Mouse (Mus musculus): ENCODE measurements around the gene Slc25a33. TPM values are rescaled to one million over a fixed set of nuclear protein-coding genes. Genes with fewer than 3 reads are reported as not detected.
A peak's percentile ranks its signal among the peaks of the same experiment; 100 is the strongest.

The Slc25a33 gene
- total RNA-seq, 2 experiments from 2014 or later: 18.6 to 19.4 TPM

DNA sequence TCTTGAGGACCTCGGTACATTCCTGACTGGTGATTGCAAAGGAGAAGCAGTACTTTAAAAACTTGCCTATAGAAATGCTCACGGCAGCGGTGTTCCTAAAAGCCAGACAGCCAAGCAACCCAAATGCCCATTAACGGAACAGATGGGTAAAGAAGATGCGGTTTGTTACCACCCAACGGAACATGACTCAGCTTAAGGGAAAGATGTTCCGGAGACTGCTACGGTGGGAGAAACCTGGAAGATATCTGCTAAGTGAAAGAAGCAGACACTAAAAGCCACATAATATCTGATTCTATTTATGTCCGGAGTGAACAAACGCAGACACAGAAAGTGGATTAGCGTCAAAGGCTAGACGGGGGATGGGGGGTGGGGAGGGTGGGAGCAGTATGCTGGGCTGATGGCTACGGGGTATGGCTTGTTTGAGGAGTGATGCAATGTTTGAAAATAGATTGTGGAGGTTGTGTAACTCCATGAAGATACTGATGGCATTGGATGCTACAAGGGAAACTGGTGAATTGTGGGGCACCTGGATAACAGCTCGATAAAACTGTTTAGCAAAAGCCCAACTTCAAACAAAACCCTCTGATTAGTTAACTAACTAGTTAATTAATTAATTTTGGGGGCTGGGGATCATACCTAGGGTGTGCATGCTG is 22.6 kb upstream of the Slc25a33 start:
- no peak for DNase-seq
- intact Hi-C loops (cut with DNase I): no loop called here

DNA sequence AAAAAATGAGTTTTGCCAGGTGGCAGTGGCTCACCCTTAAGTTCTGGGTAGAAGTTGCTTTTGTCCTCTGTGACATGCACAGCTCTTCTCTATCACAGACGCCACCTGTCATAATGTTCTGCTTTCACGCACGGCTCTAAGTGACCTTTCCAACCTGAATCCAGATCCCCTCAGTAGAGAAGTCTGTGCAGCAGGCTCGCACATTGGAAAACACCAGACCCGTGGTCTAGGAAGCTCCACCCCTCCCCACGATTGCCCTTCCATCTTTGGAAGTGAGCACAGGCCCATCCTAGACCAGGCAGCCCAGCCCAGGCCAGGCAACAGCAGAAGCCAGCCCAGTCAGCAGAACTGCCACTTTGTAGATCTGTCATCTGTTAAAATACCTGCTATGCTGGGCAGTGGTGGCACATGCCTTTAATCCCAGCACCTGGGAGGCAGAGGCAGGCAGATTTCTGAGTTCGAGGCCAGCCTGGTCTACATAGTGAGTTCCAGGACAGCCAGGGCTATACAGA is 20.9 kb upstream of the Slc25a33 start:
- DNase-seq: no peak
- intact Hi-C loops (cut with DNase I): no loop called here

DNA sequence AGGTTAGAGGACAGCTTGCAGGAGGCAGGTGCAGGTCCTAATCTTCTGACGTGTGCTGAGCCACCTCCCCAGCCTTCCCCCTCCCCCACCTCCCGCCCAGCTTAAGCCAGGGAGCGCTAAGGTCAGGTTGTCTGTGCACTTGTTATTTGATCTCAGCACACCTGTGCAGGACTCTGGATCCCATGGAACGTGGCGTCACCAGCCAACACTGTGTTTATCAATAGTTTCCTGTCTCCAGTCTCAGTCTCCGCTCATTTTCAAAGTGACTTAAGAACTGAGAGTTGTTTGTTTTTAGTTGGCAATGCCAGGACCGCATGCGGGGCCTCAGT is 19.9 kb upstream of the Slc25a33 start:
- intact Hi-C loops (cut with DNase I): no loop called here
- DNase-seq: no peak

- intact Hi-C loops (cut with DNase I): no loop called here
- DNase-seq: peak; percentile 27
These were observed 19.3 kb upstream of the Slc25a33 start for GRCm38 (mm10) chr4:149793156-149794009.

DNA sequence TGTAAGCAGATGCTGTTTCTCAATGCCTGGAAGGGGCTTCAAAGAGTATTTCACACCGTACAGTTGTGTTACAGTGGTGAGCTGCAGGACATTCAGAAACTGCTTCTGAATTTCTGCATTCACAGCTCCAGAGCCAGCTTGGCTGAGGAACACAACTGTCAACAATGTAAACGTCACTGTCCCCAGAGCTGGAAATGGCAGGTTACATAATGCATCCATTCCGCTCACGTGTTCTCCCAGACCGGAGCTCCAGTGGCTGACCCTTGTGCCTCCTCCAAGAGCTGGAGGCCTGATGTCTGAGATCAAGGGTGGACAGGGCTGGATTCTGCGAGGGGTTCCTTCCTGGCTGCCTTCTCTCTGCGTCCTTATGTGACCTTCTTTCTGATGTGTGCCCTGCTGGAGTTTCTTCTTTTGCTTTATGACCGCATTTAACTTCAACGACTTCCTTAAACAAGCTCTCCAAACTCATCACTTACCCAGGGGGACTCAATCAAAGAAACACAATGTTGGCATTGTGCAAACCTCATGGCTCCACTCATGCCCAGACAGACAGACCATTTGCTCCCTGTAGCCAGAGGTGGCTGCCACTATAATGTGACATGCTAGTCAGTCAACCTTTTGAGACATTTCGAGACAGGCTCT is 18.2 kb upstream of the Slc25a33 start:
- intact Hi-C loops (cut with DNase I): no loop called here
- no peak for DNase-seq

- DNase-seq: no peak
- intact Hi-C loops (cut with DNase I): no loop called here
These were observed 17.4 kb upstream of the Slc25a33 start for GRCm38 (mm10) chr4:149791470-149791869.

DNA sequence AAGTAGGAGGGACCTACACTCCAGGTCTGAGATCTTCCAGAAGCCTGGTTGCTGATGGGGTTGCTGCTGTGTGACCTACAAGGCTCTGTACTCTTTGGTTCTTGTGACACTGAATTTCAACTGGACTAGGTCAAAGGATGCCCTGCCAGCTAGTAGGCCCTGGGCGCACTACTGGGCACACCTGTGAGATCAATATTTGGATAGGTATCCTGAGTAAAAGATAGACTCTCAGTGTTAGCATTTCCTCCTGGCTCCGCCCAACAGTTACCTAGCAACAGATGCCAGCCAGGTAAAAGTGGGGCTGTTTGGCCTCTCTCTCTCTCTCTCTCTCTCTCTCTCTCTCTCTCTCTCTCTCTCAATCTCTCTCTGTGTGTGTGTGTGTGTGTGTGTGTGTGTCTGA is 16.9 kb upstream of the Slc25a33 start:
- intact Hi-C loops (cut with DNase I): no loop called here
- no peak for DNase-seq

DNA sequence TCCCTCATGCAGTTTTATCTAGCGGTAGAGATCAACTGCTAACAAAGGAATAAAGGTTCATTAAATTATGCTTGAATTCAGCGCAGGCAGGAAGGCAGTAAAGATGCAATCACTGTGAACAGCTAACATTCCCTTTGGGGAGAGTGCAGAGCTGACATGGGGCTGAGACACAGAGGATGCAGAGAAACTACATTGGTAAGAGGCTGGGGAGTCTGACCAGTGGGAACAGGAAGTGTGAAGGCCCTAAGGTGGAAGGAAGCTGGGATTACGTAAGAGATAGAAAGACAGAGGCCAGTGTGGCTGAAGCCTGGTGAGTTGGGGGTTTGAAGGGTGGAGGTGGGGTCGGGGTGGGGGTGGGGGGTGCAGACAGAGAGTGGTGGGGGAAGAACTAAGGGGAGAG is 16.5 kb upstream of the Slc25a33 start:
- DNase-seq: no peak
- intact Hi-C loops (cut with DNase I): no loop called here

DNA sequence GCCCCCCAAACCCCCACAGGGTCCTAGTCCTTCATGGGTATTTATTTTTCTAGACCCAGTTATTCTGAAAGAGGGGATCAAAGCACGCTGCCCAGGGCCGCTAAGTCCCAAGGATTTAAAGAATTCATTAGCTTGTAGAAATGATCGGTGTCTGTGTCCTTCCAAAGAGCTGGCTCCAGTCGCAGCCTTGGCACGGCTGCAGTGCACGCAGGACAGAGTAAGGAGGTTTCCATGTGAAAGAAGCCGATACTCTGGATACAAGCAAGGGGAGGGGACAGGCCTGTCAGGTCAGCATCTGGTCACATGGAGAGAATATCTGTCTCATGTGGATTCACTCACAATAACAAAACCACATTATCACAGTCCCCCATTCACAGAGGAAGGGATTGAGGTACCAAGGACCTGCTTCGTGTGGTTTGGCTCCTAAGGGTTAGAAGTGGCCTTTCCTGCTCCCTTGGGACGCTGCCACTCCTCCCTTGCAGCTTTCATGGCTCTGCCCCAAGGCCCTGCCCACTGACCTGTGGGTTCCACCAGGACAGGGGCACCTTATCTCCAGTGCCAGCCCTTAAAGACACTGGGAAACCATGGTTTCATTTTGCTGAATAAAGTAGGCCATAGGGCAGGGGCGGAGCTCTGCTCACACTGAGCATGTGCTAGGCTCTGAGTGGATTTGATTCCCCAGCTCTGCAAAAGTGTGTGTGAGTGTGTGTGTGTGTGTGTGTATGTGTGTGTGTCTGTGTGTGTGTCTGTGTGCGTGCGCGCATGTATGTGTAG is 15.5 kb upstream of the Slc25a33 start:
- intact Hi-C loops (cut with DNase I): no loop called here
- no peak for DNase-seq

GRCm38 (mm10) chr4:149784901-149785300 is 10.8 kb upstream of the Slc25a33 start:
- DNase-seq: no peak
- intact Hi-C loops (cut with DNase I): no loop called here

DNA sequence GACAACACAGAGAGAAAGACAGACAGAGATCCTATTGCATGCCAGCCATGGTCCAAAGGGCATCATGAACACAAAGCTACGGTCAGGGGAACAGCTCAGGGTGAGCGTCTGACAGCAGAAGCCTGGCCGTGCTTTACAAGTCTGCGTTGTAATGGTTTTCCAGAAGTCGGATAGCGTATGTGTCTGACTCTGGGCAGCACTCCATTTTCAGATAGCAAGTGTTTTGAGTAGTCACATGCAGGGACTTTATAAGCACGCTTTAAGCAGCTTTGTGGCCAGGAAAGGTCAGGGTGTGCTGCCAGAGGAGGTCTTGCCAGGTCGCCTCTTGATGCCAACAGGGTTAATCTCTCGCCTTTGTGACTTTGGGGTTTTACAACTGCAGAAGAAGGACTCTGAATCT is 10.3 kb upstream of the Slc25a33 start:
- no peak for DNase-seq
- intact Hi-C loops (cut with DNase I): no loop called here

DNA sequence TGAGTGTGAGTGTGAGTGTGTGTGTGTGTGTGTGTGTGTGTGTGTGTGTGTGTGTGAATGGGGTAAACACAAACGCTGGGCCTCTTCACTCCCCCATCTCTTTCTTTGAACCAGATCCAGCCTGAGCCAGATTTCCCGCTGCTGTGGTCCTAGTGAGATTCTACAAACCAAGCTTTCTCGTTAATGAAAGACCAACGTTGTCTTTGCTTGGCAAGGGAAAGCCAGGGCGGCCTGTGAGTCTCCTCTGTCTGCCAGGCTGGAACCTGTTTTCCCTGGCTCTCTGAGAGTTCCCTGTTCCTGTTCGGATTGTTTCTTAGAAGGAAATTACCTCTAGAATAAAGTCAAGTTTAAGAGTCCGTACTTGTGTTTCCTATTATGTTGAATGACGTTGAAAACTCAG is 8.9 kb upstream of the Slc25a33 start:
- intact Hi-C loops (cut with DNase I): no loop called here
- DNase-seq: no peak

DNA sequence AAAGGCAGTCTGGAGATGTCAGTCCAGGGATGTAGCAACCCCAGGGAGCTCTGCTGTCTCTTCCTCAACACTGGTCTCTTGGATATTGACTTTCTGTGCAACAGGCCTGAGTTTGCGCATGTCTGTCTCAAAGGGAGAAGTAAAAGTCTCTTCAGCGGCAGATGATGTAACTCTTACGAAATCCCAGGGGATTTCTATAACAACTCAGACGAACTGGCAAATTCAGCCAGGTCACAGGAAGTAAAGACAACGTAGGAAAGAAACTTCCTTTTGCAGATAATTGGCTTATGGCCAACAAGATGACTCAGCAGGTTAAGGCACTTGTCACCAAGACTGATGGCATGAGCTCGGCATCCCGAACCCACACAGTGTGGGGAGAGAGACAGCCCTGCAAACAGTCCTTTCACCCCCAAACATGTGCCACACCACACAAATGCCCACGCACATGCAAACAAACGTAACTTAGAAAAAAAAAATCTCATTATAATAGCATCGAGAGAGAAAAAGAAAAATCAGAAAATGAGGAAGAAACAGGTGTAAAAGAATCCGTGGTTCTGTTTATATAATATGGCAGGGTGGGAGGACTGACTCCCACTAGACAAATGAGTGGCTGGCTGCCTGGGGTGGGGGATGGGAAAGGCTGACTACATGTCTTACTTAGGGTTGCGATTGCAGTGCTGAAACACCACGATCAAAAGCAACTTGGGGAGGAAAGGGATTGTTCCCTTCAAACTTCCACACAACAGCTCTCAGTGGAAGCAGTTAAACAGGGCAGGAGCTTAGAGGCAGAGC is 6.7 kb upstream of the Slc25a33 start:
- intact Hi-C loops (cut with DNase I): no loop called here
- DNase-seq: no peak

DNA sequence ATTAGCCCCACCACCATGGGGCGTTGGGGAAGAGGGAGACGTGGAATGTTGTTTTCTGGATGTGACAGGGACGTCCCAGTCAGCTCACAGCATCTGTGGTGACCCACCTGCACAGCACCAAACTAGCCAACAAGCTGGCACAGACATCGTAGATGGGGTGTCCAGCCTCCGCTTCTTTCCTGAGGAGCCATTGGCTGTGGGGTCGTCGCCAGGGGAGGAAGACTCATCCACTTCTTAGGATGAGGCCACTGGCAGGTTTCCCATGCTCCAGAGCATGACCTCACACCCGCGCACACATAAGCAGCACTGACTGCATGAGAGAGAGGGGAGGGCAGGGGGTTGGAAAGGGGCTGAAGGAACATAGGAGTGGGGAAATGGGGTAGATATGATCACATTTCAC is 5.9 kb upstream of the Slc25a33 start:
- no peak for DNase-seq
- intact Hi-C loops (cut with DNase I): no loop called here

DNA sequence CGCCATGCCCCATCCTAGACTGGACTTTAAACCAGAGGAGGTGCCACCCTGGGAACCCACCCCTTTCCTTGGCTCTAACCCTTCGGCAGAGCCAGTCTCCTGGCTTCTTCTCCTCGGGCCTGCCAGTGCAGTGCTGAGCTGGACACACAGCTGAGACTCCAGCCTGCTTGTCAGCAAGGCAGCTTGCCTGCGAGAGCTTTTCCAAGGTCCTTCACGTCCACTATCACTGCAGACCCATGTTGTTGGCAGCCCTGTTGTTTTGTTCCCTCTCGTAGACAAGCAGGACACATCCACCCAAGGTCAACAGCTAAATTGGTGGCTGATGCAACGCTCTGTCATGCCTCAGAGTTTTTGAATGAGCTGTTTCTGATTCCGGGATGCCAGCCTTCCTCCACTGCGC is 3.0 kb upstream of the Slc25a33 start:
- intact Hi-C loops (cut with DNase I): no loop called here
- no peak for DNase-seq

DNA sequence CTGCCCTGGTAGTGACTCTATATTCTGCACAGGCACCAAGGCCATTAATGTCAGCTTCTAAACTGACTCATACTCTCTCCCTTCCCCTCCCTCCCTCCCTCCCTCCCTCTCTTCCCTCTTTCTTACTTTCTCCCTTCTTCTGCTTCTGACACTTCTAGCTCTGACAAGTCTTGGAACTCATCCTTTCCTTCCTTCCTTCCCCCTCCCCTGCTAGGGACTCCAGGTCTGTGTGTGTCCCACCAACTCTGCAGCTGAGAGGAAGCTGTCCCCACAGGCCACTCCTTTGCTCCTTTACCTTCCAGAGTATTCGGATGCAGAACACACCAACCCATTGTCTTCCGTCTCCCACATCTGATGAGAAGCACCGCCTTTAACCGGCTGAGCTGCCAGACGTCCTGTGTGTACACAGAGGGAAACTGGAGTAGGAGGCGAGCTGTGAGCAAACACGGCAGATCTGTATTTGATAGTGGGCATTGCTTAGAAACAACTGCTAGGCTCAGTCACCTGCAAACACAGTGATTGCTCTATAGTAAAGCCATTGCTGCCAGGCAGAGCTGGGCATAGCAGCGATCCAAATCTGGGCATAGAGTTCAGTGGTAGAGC is 1.8 kb upstream of the Slc25a33 start:
- DNase-seq: no peak
- intact Hi-C loops (cut with DNase I): no loop called here

- intact Hi-C loops (cut with DNase I): no loop called here
- DNase-seq: peak; percentile 66
These were observed 1.3 kb upstream of the Slc25a33 start for GRCm38 (mm10) chr4:149775330-149775729.

DNA sequence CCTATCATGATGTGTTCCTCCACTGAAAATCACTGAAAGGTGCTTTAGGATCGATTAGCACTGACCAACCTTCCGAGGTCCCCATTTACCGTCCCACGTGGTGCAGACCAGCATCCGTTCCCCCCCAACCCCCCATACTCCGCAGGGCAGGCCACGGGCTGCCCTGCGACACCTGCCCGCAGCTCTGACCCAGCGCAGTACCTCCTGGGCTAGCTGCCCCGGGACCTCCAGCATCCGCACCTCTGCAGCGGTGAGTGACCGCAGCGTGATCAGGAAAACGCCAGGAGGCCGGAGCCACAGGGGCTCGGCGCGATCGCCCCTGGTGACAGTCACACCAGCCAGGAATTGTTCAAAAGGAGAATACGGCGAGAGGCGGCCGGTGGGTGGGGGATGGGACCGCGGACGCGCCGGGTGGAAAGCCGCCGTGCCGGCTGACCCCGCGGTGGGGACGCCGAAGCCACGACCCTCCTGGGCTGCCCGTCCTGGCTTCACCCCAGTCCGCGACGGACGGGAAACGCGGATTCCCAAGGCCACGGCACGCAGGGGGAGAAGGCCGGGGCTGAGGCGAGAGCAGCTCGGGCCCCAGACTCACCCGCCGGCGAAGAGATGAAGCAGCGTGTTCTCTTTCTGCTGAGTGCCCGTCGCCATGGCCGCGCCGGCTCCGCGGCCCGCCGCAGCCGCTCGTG is 526 bp downstream of the Slc25a33 start:
- peak; percentile 41 for DNase-seq
- intact Hi-C loops (cut with DNase I): no loop called here

DNA sequence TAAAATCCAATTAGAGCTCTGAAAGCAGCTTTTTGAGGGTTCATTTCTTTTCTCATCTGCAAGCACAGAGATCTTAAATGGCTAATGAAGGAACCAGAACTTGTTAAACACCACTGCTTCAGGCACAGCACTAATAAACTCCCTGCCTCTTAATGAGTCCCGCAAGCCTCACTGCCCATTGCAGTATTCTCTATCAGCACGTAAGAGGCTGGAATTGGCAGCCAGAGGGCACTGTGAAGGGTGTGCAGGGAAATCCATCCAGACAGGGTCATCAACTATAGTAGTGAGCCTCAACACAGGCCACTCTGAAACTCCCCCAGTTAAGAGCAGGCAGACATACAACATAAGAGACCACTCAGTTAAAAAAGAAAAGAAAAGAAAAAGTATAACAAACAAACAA is 1.7 kb downstream of the Slc25a33 start:
- DNase-seq: peak; percentile 43
- intact Hi-C loops (cut with DNase I): no loop called here

Measured in left cerebral cortex, postnatal 4 days (tissue).